Mouse (Mus musculus) heart, adult 18-20 months (tissue): ENCODE data around the gene Olfr315. TPM values are rescaled to one million over a fixed set of nuclear protein-coding genes. Genes with fewer than 3 reads are reported as not detected.
"Not testable (repeated sequence)": the region's sequence is repeated elsewhere in the genome, so short reads cannot be mapped to it uniquely, and the experiment has no call there.

ENCODE experiments used
- DNase-seq, 2 experiments: peaks; one replicate each; pipeline ENCODE4 v3.0.0; 2021 to 2022; ENCODE audit warnings: mixed read lengths in 1 of 2
- total RNA-seq, 2 experiments: library from RNA; stranded (reverse); gene quantifications; 2 replicates each; pipeline ENCODE4 v1.2.3; 2021

Gene Olfr315
- total RNA-seq, 2 experiments from 2014 or later = not detected

DNA sequence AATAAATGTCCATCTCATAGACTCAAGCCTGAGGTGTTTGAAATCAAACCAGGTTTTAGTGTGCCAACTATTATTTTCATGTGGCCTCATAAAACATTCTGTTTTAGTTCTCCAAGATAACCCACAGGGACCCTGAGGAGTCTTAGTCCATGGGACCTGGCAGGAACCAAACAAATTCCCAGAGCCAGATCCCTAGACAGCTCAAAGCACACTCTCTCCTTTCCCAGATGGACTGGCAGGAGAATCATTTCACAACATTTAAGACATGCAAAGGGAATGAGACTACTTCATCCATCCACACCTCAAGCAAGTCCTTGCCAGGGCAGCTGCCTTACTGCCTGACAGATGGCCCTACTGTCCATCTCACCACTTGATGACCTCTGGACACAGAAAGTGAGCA lies 55.9 kb downstream of the Olfr315 start, which contains the start of gene Olfr312:
Gene Olfr312, plus strand, starts transcription at position 301 of the 400 bp plus-strand sequence.
- not testable (repeated sequence) for DNase-seq

DNA sequence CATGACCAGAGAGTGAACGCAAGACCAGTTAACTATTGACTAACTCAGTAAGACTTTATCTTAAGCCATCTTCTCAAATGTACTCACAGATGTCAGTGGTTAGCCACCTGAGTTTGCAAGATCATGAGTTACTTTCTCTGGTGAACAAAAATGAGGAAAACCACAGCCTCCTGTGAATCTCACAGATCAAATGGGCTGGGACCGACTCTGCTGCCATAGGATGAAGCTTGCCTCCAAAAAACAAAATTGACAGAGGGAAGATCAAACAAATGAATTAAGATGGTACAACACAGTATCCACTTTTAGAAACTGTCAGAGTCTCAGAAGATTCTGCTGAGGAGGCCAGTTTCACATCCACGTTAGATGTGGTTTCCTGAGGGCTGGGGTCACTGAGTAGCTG lies 56.8 kb downstream of the Olfr315 start:
- DNase-seq = no peak

Other genes starting within 250 kb of the Olfr315 start
- gene Olfr330, start 238.4 kb upstream of the Olfr315 start, total RNA-seq = not detected
- not detected for gene Olfr329-ps, start 226.8 kb upstream of the Olfr315 start, total RNA-seq
- under 1 TPM in 1 of 2 experiments, not detected in 1; 0.10 TPM for gene Olfr328, start 217.6 kb upstream of the Olfr315 start, total RNA-seq
- gene Olfr224, start 202.6 kb upstream of the Olfr315 start, total RNA-seq = not detected
- not detected for gene Olfr325, start 195.5 kb upstream of the Olfr315 start, total RNA-seq
- not detected for gene Olfr324, start 178.1 kb upstream of the Olfr315 start, total RNA-seq
- 1 to 10 TPM; 2.7 to 4.9 TPM for gene 2210407C18Rik, start 157.1 kb upstream of the Olfr315 start, total RNA-seq
- gene Olfr323, start 142.7 kb upstream of the Olfr315 start, total RNA-seq = not detected
- not detected for gene Trim58, start 132.7 kb upstream of the Olfr315 start, total RNA-seq
- gene Olfr322, start 114.4 kb upstream of the Olfr315 start, total RNA-seq = not detected
- gene Olfr320, start 92.1 kb upstream of the Olfr315 start, total RNA-seq = not detected
- gene Olfr319, start 74.0 kb upstream of the Olfr315 start, total RNA-seq = not detected
- gene Olfr318, start 49.2 kb upstream of the Olfr315 start, total RNA-seq = not detected
- not detected for gene Olfr317, start 34.0 kb upstream of the Olfr315 start, total RNA-seq
- not detected for gene Olfr316, start 20.5 kb upstream of the Olfr315 start, total RNA-seq
- not detected for gene Olfr314, start 9.8 kb downstream of the Olfr315 start, total RNA-seq
- gene Fam183b, start 28.8 kb downstream of the Olfr315 start, total RNA-seq = not detected
- not detected for gene Olfr313, start 41.8 kb downstream of the Olfr315 start, total RNA-seq
- not detected for gene Olfr312, start 56.0 kb downstream of the Olfr315 start, total RNA-seq
- not detected for gene Olfr311, start 66.1 kb downstream of the Olfr315 start, total RNA-seq
- gene Gm12258, start 74.0 kb downstream of the Olfr315 start, total RNA-seq = 1 to 10 TPM in 1 of 2 experiments, under 1 TPM in 1; 0.92 to 1.9 TPM
- gene 2810021J22Rik, start 94.0 kb downstream of the Olfr315 start, total RNA-seq = 1 to 10 TPM; 1.6 to 2.3 TPM
- gene Zfp39, start 131.0 kb downstream of the Olfr315 start, total RNA-seq = 1 to 10 TPM; 2.6 to 2.7 TPM
- gene Btnl10, start 144.7 kb downstream of the Olfr315 start, total RNA-seq = not detected
- gene Rnf187, start 165.7 kb downstream of the Olfr315 start, total RNA-seq = 100 to 1,000 TPM; 165 to 170 TPM
- gene Hist3h2ba, start 175.7 kb downstream of the Olfr315 start, total RNA-seq = 1 to 10 TPM; 1.0 to 1.4 TPM
- 10 to 100 TPM; 13.9 to 17.4 TPM for gene Hist3h2a, start 181.5 kb downstream of the Olfr315 start, total RNA-seq
- under 1 TPM in 1 of 2 experiments, not detected in 1; 0.12 TPM for gene Trim17, start 181.5 kb downstream of the Olfr315 start, total RNA-seq
- gene Trim11, start 204.9 kb downstream of the Olfr315 start, total RNA-seq = 10 to 100 TPM; 15.2 to 15.4 TPM